In genomic region chr6:49262421-49262820, GRCm38 (mm10) we compare ENCODE assay signal across 8 mouse cellular contexts. TPM values are rescaled to one million over a fixed set of nuclear protein-coding genes. Genes with fewer than 3 reads are reported as not detected.
DNase-seq lines count a peak whose midpoint lies in the region; ATAC-seq and TF ChIP-seq lines count a peak whose summit lies in the region.

No protein-coding gene starts in this region.

- H3ac ChIP-seq in myocyte (ENCODE audit: control insufficient read depth, insufficient read length), result no peak overlapping the region

- in situ Hi-C loops in CH12.LX (cut with MboI; ENCODE audit: low pct_ligation_motif_present, low pct_unique_long_range_greater_than_20kb, low sequenced_read_pairs), result no loop called here

- H3K4me3 ChIP-seq in CH12.LX (replicated peaks in 1 of 3; ENCODE audit: low read depth in 2 of 3, low read length in 2 of 3, poor library complexity in 1 of 3) (peak overlapping the region; percentile 63 to 98 (median 83)), myocyte (peak overlapping the region; percentile 95)
- peak overlapping the region; percentile 99 for H3K4me3 ChIP-seq in limb, embryonic 12.5 days (replicated peaks)

- no peaks in the 10 kb centered on the region for H3K9me3 ChIP-seq in CH12.LX (replicated peaks; ENCODE audit: low read length)
- no peaks in the 10 kb centered on the region for H3K9me3 ChIP-seq in limb, embryonic 12.5 days

- DNase-seq in CH12.LX (ENCODE audit: extremely low read depth) (no peak), NIH3T3 (ENCODE audit: low read depth) (peak; percentile 42)
- DNase-seq in forelimb bud, embryonic 11.5 days (ENCODE audit: low read depth, low spot score), result peak; percentile 49
- DNase-seq in layer of hippocampus, adult 9-11 months, result no peak
- DNase-seq in adrenal gland, postnatal 25 days, result no peak
- DNase-seq in cerebellum, adult 11 months, result no peak

- H3K79me2 ChIP-seq in CH12.LX (replicated peaks; ENCODE audit: control insufficient read depth, extremely low read depth, insufficient read depth, poor library complexity, severe bottlenecking), result peaks cover 54% of the 10 kb centered on the region
- peaks cover 61% of the 10 kb centered on the region for H3K79me2 ChIP-seq in myocyte (ENCODE audit: control insufficient read depth, insufficient read depth)

- H3K4me1 ChIP-seq in CH12.LX (ENCODE audit: control insufficient read depth in 1 of 2, insufficient read depth in 2 of 2), result peaks cover 5 to 48% of the 10 kb centered on the region in 2 experiments; a peak in 3 of 4 replicates
- peaks cover 28% of the 10 kb centered on the region for H3K4me1 ChIP-seq in limb, embryonic 12.5 days (replicated peaks)

- peak overlapping the region; percentile 84 for H3K9ac ChIP-seq in CH12.LX (ENCODE audit: insufficient read depth, low read depth)
- peak overlapping the region; percentile 99 for H3K9ac ChIP-seq in limb, embryonic 12.5 days (replicated peaks)

- H3K4me2 ChIP-seq in CH12.LX (ENCODE audit: insufficient read depth, low read depth, poor library complexity, severe bottlenecking), result peak overlapping the region; percentile 100
- peak overlapping the region; percentile 60 for H3K4me2 ChIP-seq in limb, embryonic 12.5 days
- H3K4me2 ChIP-seq in myocyte (ENCODE audit: low read depth), result peak overlapping the region; percentile 96

- 1% methylated on average over 9 of the region's 9 CpGs for WGBS in limb, embryonic 12.5 days

- TF ChIP-seq EP300 in CH12.LX (IDR thresholded peaks at IDR 0.05; ENCODE audit: low read length), result no peak

- dilution Hi-C loops in CH12.LX (cut with MboI; ENCODE audit: extremely low pct_ligation_motif_present, extremely low pct_unique_long_range_greater_than_20kb, low sequenced_read_pairs), result no loop called here

- no peak overlapping the region for H3K27ac ChIP-seq in CH12.LX (ENCODE audit: insufficient read depth, low read depth)
- 0 out of 2 replicates have a peak overlapping the region, but pooled peaks have one; percentile 98 for H3K27ac ChIP-seq in limb, embryonic 12.5 days

- no peaks in the 10 kb centered on the region for H3K27me3 ChIP-seq in CH12.LX (replicated peaks)
- H3K27me3 ChIP-seq in limb, embryonic 12.5 days, result no peaks in the 10 kb centered on the region
- no peaks in the 10 kb centered on the region for H3K27me3 ChIP-seq in myocyte (ENCODE audit: control insufficient read depth, insufficient read depth, insufficient read length)

- H3K36me3 ChIP-seq in CH12.LX (replicated peaks in 1 of 2; ENCODE audit: control insufficient read depth in 1 of 2, insufficient read depth in 1 of 2, low read length in 1 of 2) (peaks cover 0 to 9% of the 10 kb centered on the region in 2 experiments), myocyte (ENCODE audit: control insufficient read depth, insufficient read depth) (no peaks in the 10 kb centered on the region)
- no peaks in the 10 kb centered on the region; the same call in 1 of the 2 replicates for H3K36me3 ChIP-seq in limb, embryonic 12.5 days

- TF ChIP-seq POLR2A in CH12.LX (IDR thresholded peaks at IDR 0.05; ENCODE audit: low read depth, low read length), result no peak
- no peak for TF ChIP-seq POLR2A in myocyte (IDR thresholded peaks at IDR 0.05; ENCODE audit: insufficient read length, low read depth)

- no peak for ATAC-seq in limb, embryonic 12.5 days (ENCODE audit: insufficient number of reproducible peaks, insufficient read depth, low FRiP score, low TSS enrichment, low read depth)

- no peak for TF ChIP-seq RAD21 in CH12.LX (IDR thresholded peaks at IDR 0.05; ENCODE audit: low read depth, low read length)

- no peak for TF ChIP-seq CTCF in CH12.LX (conservative IDR thresholded peaks at IDR 0.05 in 1 of 2, IDR thresholded peaks at IDR 0.05 in 1 of 2; ENCODE audit: low read depth in 2 of 2, low read length in 2 of 2)

TF ChIP-seq in CH12.LX, 34 proteins besides CTCF, POLR2A, EP300 and RAD21:
- no peak for TF ChIP-seq NRF1 (IDR thresholded peaks at IDR 0.05; ENCODE audit: low read depth, low read length)
- no peak for TF ChIP-seq ETS1 (conservative IDR thresholded peaks at IDR 0.05; ENCODE audit: low read depth, low read length)
- no peak for TF ChIP-seq ZC3H11A (IDR thresholded peaks at IDR 0.05; ENCODE audit: low read depth, low read length)
- TF ChIP-seq USF2 (conservative IDR thresholded peaks at IDR 0.05; ENCODE audit: low read depth, low read length), result no peak
- TF ChIP-seq TBP (conservative IDR thresholded peaks at IDR 0.05; ENCODE audit: low read depth, low read length), result no peak

TF ChIP-seq in myocyte, 11 proteins besides CTCF, POLR2A, EP300 and RAD21:
- TF ChIP-seq CEBPB (IDR thresholded peaks at IDR 0.05; ENCODE audit: insufficient read depth, poor library complexity, severe bottlenecking) (no peak), MYOG (IDR thresholded peaks at IDR 0.05; ENCODE audit: control insufficient read depth in 1 of 3, insufficient read depth in 1 of 3, insufficient read length in 2 of 3, low read depth in 2 of 3) (no peak), USF1 (IDR thresholded peaks at IDR 0.05; ENCODE audit: low read depth) (no peak), REST (IDR thresholded peaks at IDR 0.05; ENCODE audit: insufficient read depth, insufficient read length) (no peak), SRF (IDR thresholded peaks at IDR 0.05; ENCODE audit: control insufficient read depth, insufficient read length, low read depth) (no peak), TCF3 (IDR thresholded peaks at IDR 0.05; ENCODE audit: insufficient read length, low read depth) (no peak), E2F4 (IDR thresholded peaks at IDR 0.05; ENCODE audit: insufficient read depth) (no peak), POLR2AphosphoS2 (IDR thresholded peaks at IDR 0.05; ENCODE audit: insufficient read length, low read depth) (no peak)
TF ChIP-seq in myocyte: peak in this region for 0.

RNA-seq across cellular contexts. Expression of gene Tra2a, which starts 1.4 kb away (rescaled TPM):
- 55.4 and 78.8 TPM in 2 replicates for total RNA-seq in CH12.LX (2012; rRNA removed)
- total RNA-seq in CH12.LX (2014; rRNA removed), result 120 and 142 TPM in 2 replicates
- polyA plus RNA-seq in CH12.LX (2012; ENCODE audit: insufficient read length, low read depth), result 95.1 and 103 TPM in 2 replicates
- polyA plus RNA-seq in limb, embryonic 12.5 days (2016; fragmentation: Nextera tagmentation; extraction: Ambion mirVana), result 151 and 169 TPM in 2 replicates
- polyA plus RNA-seq in myocyte (2012; fragmentation: generic; extraction: Trizol), result 26.5 TPM
- total RNA-seq in adrenal gland, postnatal 25 days (2021), result 69.3 and 95.8 TPM in 2 replicates

RNA-seq across cellular contexts. Expression of gene Igf2bp3, which starts 47.7 kb away (rescaled TPM):
- total RNA-seq in CH12.LX (2012; rRNA removed) (18.4 TPM in 2 replicates), CH12.LX (2014; rRNA removed) (35.6 and 39.1 TPM in 2 replicates)
- polyA plus RNA-seq in CH12.LX (2012; ENCODE audit: insufficient read length, low read depth) (22.0 and 23.1 TPM in 2 replicates), myocyte (2012; fragmentation: generic; extraction: Trizol) (0.26 TPM)
- polyA plus RNA-seq in limb, embryonic 12.5 days (2016; fragmentation: Nextera tagmentation; extraction: Ambion mirVana), result 114 and 122 TPM in 2 replicates
- 1.0 and 1.2 TPM in 2 replicates for total RNA-seq in adrenal gland, postnatal 25 days (2021)

RNA-seq across cellular contexts. Expression of gene Ccdc126, which starts 56.7 kb away (rescaled TPM):
- total RNA-seq in CH12.LX (2012; rRNA removed) (2.1 and 2.3 TPM in 2 replicates), CH12.LX (2014; rRNA removed) (6.1 and 6.3 TPM in 2 replicates)
- polyA plus RNA-seq in CH12.LX (2012; ENCODE audit: insufficient read length, low read depth) (2.8 TPM in 2 replicates), myocyte (2012; fragmentation: generic; extraction: Trizol) (2.7 TPM)
- polyA plus RNA-seq in limb, embryonic 12.5 days (2016; fragmentation: Nextera tagmentation; extraction: Ambion mirVana), result 7.0 and 7.7 TPM in 2 replicates
- total RNA-seq in adrenal gland, postnatal 25 days (2021), result 15.2 and 18.9 TPM in 2 replicates

Comparison
In these comparisons a context has a peak if more than half of its experiments do, and no peak if none do; other contexts are left out.
1. DNase-seq: peak in NIH3T3 (single experiment) and forelimb bud, embryonic 11.5 days (single experiment); none in CH12.LX (single experiment), layer of hippocampus, adult 9-11 months (single experiment), adrenal gland, postnatal 25 days (single experiment) and cerebellum, adult 11 months (single experiment).
2. RNA of gene Igf2bp3, which starts 47.7 kb away (polyA plus RNA-seq): 114 to 122 TPM in limb, embryonic 12.5 days and 22.0 to 23.1 TPM in CH12.LX; 0.26 TPM in myocyte (single experiment); every median in the first group is over 10 times any median in the second.
3. Peak in every context shown above with its lines, with median percentiles within 50 percentile points of each other: H3K4me2 ChIP-seq and H3K4me3 ChIP-seq.